ENCODE assay signal across 16 mouse cellular contexts in the genomic region with DNA sequence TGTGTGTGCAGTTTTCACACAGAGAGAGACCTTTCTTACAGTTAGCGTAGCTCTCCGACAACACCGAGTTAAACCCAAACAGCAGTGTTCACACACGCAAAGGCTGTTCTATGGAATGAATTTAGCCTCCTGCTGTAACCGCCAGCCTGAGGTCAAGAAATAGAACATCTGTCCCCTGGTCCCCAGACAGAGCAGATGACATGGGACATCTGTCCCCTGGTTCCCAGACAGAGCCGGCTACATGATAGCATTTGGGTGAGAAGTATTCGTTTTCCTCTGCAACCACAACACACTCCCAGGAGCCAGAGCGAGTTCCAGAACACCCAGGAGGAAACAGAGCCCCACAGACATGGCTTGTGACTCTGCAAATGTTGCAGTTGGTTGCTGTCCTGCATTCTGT.
DNase-seq lines count a peak whose midpoint lies in the region; ATAC-seq and TF ChIP-seq lines count a peak whose summit lies in the region.
"Had no signal": no experiment of that assay in that cellular context is flagged by ENCODE, and none has a peak within 500 bp of the region (broad histone marks: within the 10 kb centered on the region; RNA-seq: fewer than 3 reads in every experiment).

No protein-coding gene starts in this region.

- 79% methylated on average over 8 of the region's 8 CpGs for WGBS in heart, embryonic 10.5 days
- 41% methylated on average over 8 of the region's 8 CpGs for WGBS in stomach, embryonic 14.5 days
- WGBS in stomach, postnatal 0 days = 52% methylated on average over 8 of the region's 8 CpGs
- WGBS in thymus, adult 2 months = 85% methylated on average over 8 of the region's 8 CpGs
- WGBS in forebrain, embryonic 16.5 days = 81% methylated on average over 8 of the region's 8 CpGs

- no peaks in the 10 kb centered on the region for H3K4me1 ChIP-seq in heart, embryonic 10.5 days
- H3K4me1 ChIP-seq in stomach, embryonic 14.5 days (ENCODE audit: control insufficient read depth, insufficient read depth, low read length) = no peaks in the 10 kb centered on the region
- H3K4me1 ChIP-seq in stomach, postnatal 0 days (replicated peaks; ENCODE audit: control insufficient read depth, insufficient read depth) = no peaks in the 10 kb centered on the region
- H3K4me1 ChIP-seq in thymus, adult 2 months (replicated peaks; ENCODE audit: control insufficient read depth, insufficient read depth, low read length) = no peaks in the 10 kb centered on the region
- no peaks in the 10 kb centered on the region for H3K4me1 ChIP-seq in forebrain, embryonic 16.5 days (replicated peaks; ENCODE audit: control insufficient read depth, insufficient read depth, low read length)
- H3K4me1 ChIP-seq: neural tube, embryonic 12.5 days had no signal

- no peak overlapping the region for H3K9ac ChIP-seq in stomach, embryonic 14.5 days (replicated peaks; ENCODE audit: low read depth, low read length)
- H3K9ac ChIP-seq in stomach, postnatal 0 days (ENCODE audit: low read length) = no peak overlapping the region
- no peak overlapping the region for H3K9ac ChIP-seq in forebrain, embryonic 16.5 days (replicated peaks; ENCODE audit: low read depth, low read length)
- H3K9ac ChIP-seq: hindbrain, embryonic 14.5 days; neural tube, embryonic 12.5 days had no signal

- no peaks in the 10 kb centered on the region for H3K9me3 ChIP-seq in heart, embryonic 10.5 days
- H3K9me3 ChIP-seq in stomach, embryonic 14.5 days (ENCODE audit: control insufficient read depth, low read depth, low read length) = no peaks in the 10 kb centered on the region
- no peaks in the 10 kb centered on the region; the same call in 1 of the 2 replicates for H3K9me3 ChIP-seq in stomach, postnatal 0 days (ENCODE audit: control insufficient read depth, low read length)
- 0 out of 2 replicates have a peak, but pooled peaks cover 5% of the 10 kb centered on the region for H3K9me3 ChIP-seq in forebrain, embryonic 16.5 days (ENCODE audit: control insufficient read depth, low read length)
- H3K9me3 ChIP-seq: neural tube, embryonic 12.5 days had no signal

- no peak overlapping the region for H3K4me3 ChIP-seq in heart, embryonic 10.5 days
- no peak overlapping the region for H3K4me3 ChIP-seq in stomach, embryonic 14.5 days (ENCODE audit: low read depth, low read length)
- no peak overlapping the region for H3K4me3 ChIP-seq in stomach, postnatal 0 days (ENCODE audit: low read depth, low read length)
- no peak overlapping the region for H3K4me3 ChIP-seq in thymus, adult 2 months (ENCODE audit: control insufficient read depth, insufficient read depth, low read length)
- H3K4me3 ChIP-seq in forebrain, embryonic 16.5 days (replicated peaks; ENCODE audit: low read length) = no peak overlapping the region
- H3K4me3 ChIP-seq: heart, adult 2 months; neural tube, embryonic 12.5 days had no signal

- DNase-seq in heart, adult 8-10 months (ENCODE audit: low spot score) = peak; percentile 10
- DNase-seq in heart, embryonic 10.5 days (ENCODE audit: low spot score) = no peak
- DNase-seq in stomach, postnatal 0 days (ENCODE audit: low spot score) = no peak
- DNase-seq in kidney, postnatal 14 days = peak; percentile 58
- no peak for DNase-seq in thymus, adult 2 months
- DNase-seq: adrenal gland, adult 2 months; B cell, adult 2 months; cerebellum, adult 8-10 months; right cerebral cortex, postnatal 4 days; thymus, postnatal 36 days had no signal

- no peaks in the 10 kb centered on the region for H3K27me3 ChIP-seq in heart, embryonic 10.5 days (ENCODE audit: insufficient read depth, poor library complexity, severe bottlenecking)
- H3K27me3 ChIP-seq in stomach, embryonic 14.5 days (ENCODE audit: control insufficient read depth, insufficient read depth, low read length) = no peaks in the 10 kb centered on the region
- H3K27me3 ChIP-seq in stomach, postnatal 0 days (ENCODE audit: control insufficient read depth, insufficient read depth, low read length) = no peaks in the 10 kb centered on the region
- no peaks in the 10 kb centered on the region for H3K27me3 ChIP-seq in thymus, adult 2 months (ENCODE audit: control insufficient read depth, insufficient read depth, low read length)
- no peaks in the 10 kb centered on the region for H3K27me3 ChIP-seq in forebrain, embryonic 16.5 days (replicated peaks; ENCODE audit: control insufficient read depth, insufficient read depth, low read length)
- H3K27me3 ChIP-seq: neural tube, embryonic 12.5 days had no signal

- no peak overlapping the region for H3K4me2 ChIP-seq in stomach, embryonic 14.5 days (replicated peaks; ENCODE audit: low read depth, low read length)
- H3K4me2 ChIP-seq in stomach, postnatal 0 days (replicated peaks; ENCODE audit: low read depth) = no peak overlapping the region
- no peak overlapping the region for H3K4me2 ChIP-seq in forebrain, embryonic 16.5 days (ENCODE audit: low read length)
- H3K4me2 ChIP-seq: hindbrain, embryonic 14.5 days; liver, embryonic 11.5 days; neural tube, embryonic 12.5 days had no signal

- no peak for TF ChIP-seq CTCF in stomach, postnatal 0 days (IDR thresholded peaks at IDR 0.05; ENCODE audit: low read depth)
- TF ChIP-seq CTCF in thymus, adult 2 months (IDR thresholded peaks at IDR 0.05; ENCODE audit: borderline replicate concordance, control insufficient read depth, extremely low read depth, insufficient read depth, low read length, poor library complexity) = no peak

- no peak for TF ChIP-seq EP300 in stomach, postnatal 0 days (optimal IDR thresholded peaks at IDR 0.05)

- no peak overlapping the region for H3K27ac ChIP-seq in heart, embryonic 10.5 days
- H3K27ac ChIP-seq in stomach, embryonic 14.5 days (ENCODE audit: low read length) = no peak overlapping the region
- H3K27ac ChIP-seq in stomach, postnatal 0 days (replicated peaks) = no peak overlapping the region
- H3K27ac ChIP-seq in thymus, adult 2 months (ENCODE audit: control insufficient read depth, insufficient read depth, low read length) = no peak overlapping the region
- no peak overlapping the region for H3K27ac ChIP-seq in forebrain, embryonic 16.5 days (ENCODE audit: low read length)
- H3K27ac ChIP-seq: heart, adult 2 months; hindbrain, embryonic 14.5 days; neural tube, embryonic 12.5 days had no signal

- no peak for TF ChIP-seq POLR2A in thymus, adult 2 months (IDR thresholded peaks at IDR 0.05; ENCODE audit: control insufficient read depth, extremely low read depth, insufficient read depth, low read length, poor library complexity)

- peaks cover 19% of the 10 kb centered on the region for H3K36me3 ChIP-seq in heart, embryonic 10.5 days
- no peaks in the 10 kb centered on the region for H3K36me3 ChIP-seq in stomach, embryonic 14.5 days (ENCODE audit: control insufficient read depth, insufficient read depth, low read length)
- H3K36me3 ChIP-seq in stomach, postnatal 0 days (ENCODE audit: control insufficient read depth, insufficient read depth, low read length) = no peaks in the 10 kb centered on the region
- H3K36me3 ChIP-seq in thymus, adult 2 months (ENCODE audit: control insufficient read depth, insufficient read depth, low read length) = no peaks in the 10 kb centered on the region
- H3K36me3 ChIP-seq in forebrain, embryonic 16.5 days (ENCODE audit: control insufficient read depth, insufficient read depth) = peaks cover 29% of the 10 kb centered on the region

- ATAC-seq in stomach, embryonic 14.5 days (ENCODE audit: insufficient number of reproducible peaks, insufficient read depth, low FRiP score, low read depth) = peak; percentile 66; the same call in 1 of the 2 replicates
- ATAC-seq in stomach, postnatal 0 days (ENCODE audit: low FRiP score, low TSS enrichment) = no peak; the same call in 1 of the 2 replicates
- no peak for ATAC-seq in forebrain, embryonic 16.5 days

Comparison
In these comparisons a context has a peak if more than half of its experiments do, and no peak if none do; other contexts are left out.
1. DNase-seq: peak in heart, adult 8-10 months (single experiment) and kidney, postnatal 14 days (single experiment); none in heart, embryonic 10.5 days (single experiment), stomach, postnatal 0 days (single experiment) and thymus, adult 2 months (single experiment).